Mouse (Mus musculus): ENCODE measurements around the gene Tmem183a. TPM values are rescaled to one million over a fixed set of nuclear protein-coding genes. Genes with fewer than 3 reads are reported as not detected.
A peak's percentile ranks its signal among the peaks of the same experiment; 100 is the strongest.

The Tmem183a gene
- polyA plus RNA-seq, 1 experiment = 98.5 TPM

GRCm38 (mm10) chr1:134331879-134332635 is 29.7 kb downstream of the Tmem183a start:
- WGBS = 40% methylated on average over 20 of the region's 20 CpGs

DNA sequence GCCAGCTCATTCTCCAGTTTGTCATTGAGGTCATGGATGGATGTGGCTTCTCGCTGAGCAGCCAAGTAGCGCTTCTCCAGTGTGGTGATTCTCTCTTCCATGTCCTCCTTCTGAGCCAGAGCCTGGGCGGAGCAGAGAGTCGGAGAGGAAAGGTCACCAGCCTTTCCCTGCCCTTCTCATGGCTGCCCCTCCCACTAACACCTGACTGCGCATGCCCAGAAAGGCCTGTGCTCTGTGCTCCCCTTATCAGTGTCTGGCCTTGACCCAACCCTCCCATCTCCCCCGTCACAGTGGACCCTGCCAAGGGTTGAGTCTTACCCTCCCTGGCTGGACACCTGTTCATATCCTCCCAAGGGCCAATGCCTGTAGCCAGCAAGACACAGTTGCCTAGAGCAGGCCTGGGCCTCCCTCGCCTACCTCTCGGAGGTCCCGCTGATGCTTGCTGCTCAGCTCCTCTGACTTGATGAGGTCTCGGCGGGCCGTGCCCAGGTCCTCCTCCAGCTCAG is 34.9 kb downstream of the Tmem183a start:
- Histone ChIP-seq H3K27ac (ENCODE audit: control insufficient read depth, insufficient read depth, low read length) (no peak overlapping the region), H3K36me3 (ENCODE audit: control insufficient read depth, insufficient read depth, low read length) (no peaks in the 10 kb centered on the region), H3K4me3 (ENCODE audit: control insufficient read depth, insufficient read depth, low read length) (no peak overlapping the region), H3K27me3 (ENCODE audit: control insufficient read depth, insufficient read depth, low read length) (no peaks in the 10 kb centered on the region), H3K4me1 (replicated peaks; ENCODE audit: control insufficient read depth, insufficient read depth, low read length) (peaks cover 5% of the 10 kb centered on the region)
- no peak for DNase-seq
- WGBS = 94% methylated on average over 12 of the region's 12 CpGs
- no peak for TF ChIP-seq POLR2A (IDR thresholded peaks at IDR 0.05; ENCODE audit: control insufficient read depth, extremely low read depth, insufficient read depth, low read length, poor library complexity)
- TF ChIP-seq CTCF (IDR thresholded peaks at IDR 0.05; ENCODE audit: borderline replicate concordance, control insufficient read depth, extremely low read depth, insufficient read depth, low read length, poor library complexity) = no peak

More at GRCm38 (mm10) chr1:134331879-134332635, 29.7 kb downstream of the Tmem183a start:
- Histone ChIP-seq H3K27me3 (ENCODE audit: control insufficient read depth, insufficient read depth, low read length) (no peaks in the 10 kb centered on the region), H3K27ac (ENCODE audit: control insufficient read depth, insufficient read depth, low read length) (no peak overlapping the region), H3K36me3 (ENCODE audit: control insufficient read depth, insufficient read depth, low read length) (no peaks in the 10 kb centered on the region), H3K4me1 (replicated peaks; ENCODE audit: control insufficient read depth, insufficient read depth, low read length) (peaks cover 38% of the 10 kb centered on the region), H3K4me3 (ENCODE audit: control insufficient read depth, insufficient read depth, low read length) (no peak overlapping the region)
- DNase-seq = peak; percentile 74
- TF ChIP-seq POLR2A (IDR thresholded peaks at IDR 0.05; ENCODE audit: control insufficient read depth, extremely low read depth, insufficient read depth, low read length, poor library complexity) (no peak), CTCF (IDR thresholded peaks at IDR 0.05; ENCODE audit: borderline replicate concordance, control insufficient read depth, extremely low read depth, insufficient read depth, low read length, poor library complexity) (peak; percentile 39; the same call in 1 of the 2 replicates)

- TF ChIP-seq CTCF (IDR thresholded peaks at IDR 0.05; ENCODE audit: borderline replicate concordance, control insufficient read depth, extremely low read depth, insufficient read depth, low read length, poor library complexity) (no peak), POLR2A (IDR thresholded peaks at IDR 0.05; ENCODE audit: control insufficient read depth, extremely low read depth, insufficient read depth, low read length, poor library complexity) (no peak)
- DNase-seq = no peak
- Histone ChIP-seq H3K27ac (ENCODE audit: control insufficient read depth, insufficient read depth, low read length) (no peak overlapping the region), H3K36me3 (ENCODE audit: control insufficient read depth, insufficient read depth, low read length) (no peaks in the 10 kb centered on the region), H3K27me3 (ENCODE audit: control insufficient read depth, insufficient read depth, low read length) (no peaks in the 10 kb centered on the region), H3K4me3 (ENCODE audit: control insufficient read depth, insufficient read depth, low read length) (no peak overlapping the region), H3K4me1 (replicated peaks; ENCODE audit: control insufficient read depth, insufficient read depth, low read length) (peaks cover 6% of the 10 kb centered on the region)
- 79% methylated on average over 6 of the region's 6 CpGs for WGBS
Observed at GRCm38 (mm10) chr1:134322591-134322990, 39.2 kb downstream of the Tmem183a start.

DNA sequence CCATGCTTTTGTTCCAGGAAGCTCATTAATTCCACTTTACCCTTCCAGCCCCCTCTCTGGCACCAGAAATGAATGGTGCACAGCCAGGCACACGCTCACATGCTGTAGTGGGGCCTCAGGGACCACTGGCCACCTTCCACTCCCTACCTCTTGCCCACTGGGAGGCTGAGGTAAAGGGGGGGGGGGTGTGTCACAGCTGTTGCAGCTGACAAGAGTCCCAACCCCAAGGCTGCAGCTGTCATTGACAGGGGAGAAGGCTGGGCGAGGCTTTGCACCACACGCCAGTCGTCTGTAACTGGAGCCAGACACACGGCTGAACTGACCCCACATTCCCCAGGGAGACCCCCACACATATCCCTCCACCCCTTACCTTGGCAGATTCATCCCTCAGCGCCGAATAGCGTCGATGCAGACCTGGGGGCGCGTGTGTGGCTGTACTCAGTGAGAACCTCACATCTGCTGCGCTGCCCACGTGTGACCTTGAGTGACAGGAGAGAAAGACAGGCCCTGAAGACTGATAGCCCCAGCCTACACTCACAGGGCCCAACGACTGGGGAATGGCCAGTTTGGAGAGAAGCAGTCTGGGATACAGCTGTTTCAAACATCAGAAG is 41.0 kb downstream of the Tmem183a start:
- no peak for TF ChIP-seq POLR2A (IDR thresholded peaks at IDR 0.05; ENCODE audit: control insufficient read depth, extremely low read depth, insufficient read depth, low read length, poor library complexity)
- no peak for TF ChIP-seq CTCF (IDR thresholded peaks at IDR 0.05; ENCODE audit: borderline replicate concordance, control insufficient read depth, extremely low read depth, insufficient read depth, low read length, poor library complexity)
- 87% methylated on average over 14 of the region's 14 CpGs for WGBS

DNA sequence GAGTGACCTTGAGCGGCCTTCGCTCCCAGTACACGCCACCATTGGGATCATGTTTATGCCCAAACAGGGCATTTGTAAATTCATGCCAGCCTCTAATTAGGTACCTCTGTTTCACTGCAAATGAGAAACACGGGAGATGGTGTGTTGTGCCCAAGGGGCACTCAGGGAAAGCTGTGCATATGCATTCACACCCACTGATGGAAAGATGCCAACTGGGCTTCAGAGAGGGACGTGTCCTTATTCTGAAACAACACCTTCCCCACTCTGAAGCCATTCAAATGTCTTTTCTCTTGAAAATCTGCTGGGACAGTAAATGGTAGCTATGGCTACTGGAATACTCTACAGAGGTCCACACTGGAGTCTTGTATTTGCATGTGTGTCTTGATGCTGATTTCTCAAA is 43.5 kb downstream of the Tmem183a start:
- no peaks in the 10 kb centered on the region for H3K27me3 ChIP-seq (ENCODE audit: control insufficient read depth, insufficient read depth, low read length)
- DNase-seq = no peak
- WGBS = 92% methylated on average over 5 of the region's 5 CpGs
- no peaks in the 10 kb centered on the region for H3K36me3 ChIP-seq (ENCODE audit: control insufficient read depth, insufficient read depth, low read length)
- H3K4me1 ChIP-seq (replicated peaks; ENCODE audit: control insufficient read depth, insufficient read depth, low read length) = 0 out of 2 replicates have a peak, but pooled peaks cover 2% of the 10 kb centered on the region
- TF ChIP-seq POLR2A (IDR thresholded peaks at IDR 0.05; ENCODE audit: control insufficient read depth, extremely low read depth, insufficient read depth, low read length, poor library complexity) (no peak), CTCF (IDR thresholded peaks at IDR 0.05; ENCODE audit: borderline replicate concordance, control insufficient read depth, extremely low read depth, insufficient read depth, low read length, poor library complexity) (no peak)
- no peak overlapping the region for H3K27ac ChIP-seq (ENCODE audit: control insufficient read depth, insufficient read depth, low read length)
- H3K4me3 ChIP-seq (ENCODE audit: control insufficient read depth, insufficient read depth, low read length) = no peak overlapping the region

More for the DNA sequence above, 41.0 kb downstream of the Tmem183a start:
- peaks cover 6% of the 10 kb centered on the region for H3K4me1 ChIP-seq (replicated peaks; ENCODE audit: control insufficient read depth, insufficient read depth, low read length)
- H3K4me3 ChIP-seq (ENCODE audit: control insufficient read depth, insufficient read depth, low read length) = no peak overlapping the region
- no peaks in the 10 kb centered on the region for H3K27me3 ChIP-seq (ENCODE audit: control insufficient read depth, insufficient read depth, low read length)
- no peak overlapping the region for H3K27ac ChIP-seq (ENCODE audit: control insufficient read depth, insufficient read depth, low read length)
- DNase-seq = no peak
- no peaks in the 10 kb centered on the region for H3K36me3 ChIP-seq (ENCODE audit: control insufficient read depth, insufficient read depth, low read length)

- Histone ChIP-seq H3K36me3 (ENCODE audit: control insufficient read depth, insufficient read depth, low read length) (no peaks in the 10 kb centered on the region), H3K27ac (ENCODE audit: control insufficient read depth, insufficient read depth, low read length) (no peak overlapping the region), H3K4me1 (replicated peaks; ENCODE audit: control insufficient read depth, insufficient read depth, low read length) (0 out of 2 replicates have a peak, but pooled peaks cover 2% of the 10 kb centered on the region), H3K4me3 (ENCODE audit: control insufficient read depth, insufficient read depth, low read length) (no peak overlapping the region), H3K27me3 (ENCODE audit: control insufficient read depth, insufficient read depth, low read length) (no peaks in the 10 kb centered on the region)
- DNase-seq = no peak
- WGBS = 93% methylated on average over 9 of the region's 9 CpGs
- TF ChIP-seq CTCF (IDR thresholded peaks at IDR 0.05; ENCODE audit: borderline replicate concordance, control insufficient read depth, extremely low read depth, insufficient read depth, low read length, poor library complexity) (no peak), POLR2A (IDR thresholded peaks at IDR 0.05; ENCODE audit: control insufficient read depth, extremely low read depth, insufficient read depth, low read length, poor library complexity) (no peak)
Observed at GRCm38 (mm10) chr1:134316361-134316760, 45.4 kb downstream of the Tmem183a start.
